Mouse (Mus musculus): ENCODE measurements around the gene Prkar2b. TPM values are rescaled to one million over a fixed set of nuclear protein-coding genes. Genes with fewer than 3 reads are reported as not detected.

Gene Prkar2b
- polyA plus RNA-seq, 1 experiment from 2014 or later = 41.0 TPM

DNA sequence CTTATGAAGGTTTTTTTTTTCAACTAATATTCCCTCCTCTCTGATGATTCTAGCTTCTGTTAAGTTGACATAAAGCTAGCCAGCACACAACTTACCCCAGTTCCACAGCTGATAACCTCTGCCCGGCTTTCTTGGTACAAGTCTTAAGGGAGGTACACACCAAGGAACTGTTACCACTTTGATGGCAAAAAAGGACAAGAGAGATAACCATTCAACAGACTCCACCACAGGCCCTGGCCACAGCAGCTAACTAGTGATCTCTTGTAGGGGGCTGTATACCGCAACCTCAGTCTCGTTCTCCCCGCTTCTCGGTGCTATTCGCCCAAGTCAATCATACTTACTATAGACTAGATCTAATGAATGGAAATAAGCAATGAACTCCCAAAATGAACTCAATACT is 16.3 kb upstream of the Prkar2b start:
- H3K4me1 ChIP-seq (ENCODE audit: control insufficient read depth, insufficient read depth, low read length) = no peaks in the 10 kb centered on the region
- H3K27ac ChIP-seq (replicated peaks; ENCODE audit: low read depth, low read length) = no peak overlapping the region
- H3K4me3 ChIP-seq (ENCODE audit: low read depth, low read length) = no peak overlapping the region
- no peaks in the 10 kb centered on the region for H3K9me3 ChIP-seq (ENCODE audit: control insufficient read depth, low read length)
- ATAC-seq (ENCODE audit: low read depth) (no peak), DNase-seq (ENCODE audit: low spot score) (no peak)
- H3K27me3 ChIP-seq (replicated peaks; ENCODE audit: control insufficient read depth, insufficient read depth, low read length) = no peaks in the 10 kb centered on the region
- no peaks in the 10 kb centered on the region for H3K36me3 ChIP-seq (ENCODE audit: control insufficient read depth, insufficient read depth, low read length)
- 94% methylated on average over 6 of the region's 6 CpGs for WGBS
- H3K9ac ChIP-seq (ENCODE audit: low read depth, low read length) = no peak overlapping the region
- H3K4me2 ChIP-seq (ENCODE audit: low read depth, low read length) = no peak overlapping the region

GRCm38 (mm10) chr12:32075831-32076715 is 15.0 kb upstream of the Prkar2b start:
- H3K9ac ChIP-seq (ENCODE audit: low read depth, low read length) = no peak overlapping the region

DNA sequence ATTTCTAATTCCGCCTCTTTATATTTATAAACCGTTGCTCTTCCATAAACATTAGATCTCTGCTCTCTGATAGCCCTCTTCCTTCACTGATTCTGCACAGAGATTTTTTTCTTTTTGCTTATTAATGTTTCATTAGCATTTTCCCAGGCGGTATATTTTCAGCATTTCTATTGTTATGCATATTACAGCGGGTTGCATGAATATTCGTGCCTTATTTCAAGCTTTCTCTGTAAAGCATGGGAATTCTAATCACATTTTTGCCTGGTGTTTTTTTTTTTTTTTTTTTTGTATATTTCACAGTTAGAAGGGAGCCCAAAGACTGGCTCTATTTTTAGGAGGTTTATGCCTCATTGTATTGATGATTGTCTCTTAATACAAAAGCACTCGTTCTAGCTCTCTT is 13.2 kb upstream of the Prkar2b start:
- H3K4me1 ChIP-seq (ENCODE audit: control insufficient read depth, insufficient read depth, low read length) = no peaks in the 10 kb centered on the region

More at GRCm38 (mm10) chr12:32075831-32076715, 15.0 kb upstream of the Prkar2b start:
- H3K4me2 ChIP-seq (ENCODE audit: low read depth, low read length) = no peak overlapping the region
- H3K4me3 ChIP-seq (ENCODE audit: low read depth, low read length) = no peak overlapping the region
- 68% methylated on average over 10 of the region's 10 CpGs for WGBS
- H3K4me1 ChIP-seq (ENCODE audit: control insufficient read depth, insufficient read depth, low read length) = no peaks in the 10 kb centered on the region
- H3K36me3 ChIP-seq (ENCODE audit: control insufficient read depth, insufficient read depth, low read length) = no peaks in the 10 kb centered on the region
- H3K27me3 ChIP-seq (replicated peaks; ENCODE audit: control insufficient read depth, insufficient read depth, low read length) = no peaks in the 10 kb centered on the region
- no peak for DNase-seq (ENCODE audit: low spot score)
- no peaks in the 10 kb centered on the region for H3K9me3 ChIP-seq (ENCODE audit: control insufficient read depth, low read length)
- ATAC-seq (ENCODE audit: low read depth) = no peak
- H3K27ac ChIP-seq (replicated peaks; ENCODE audit: low read depth, low read length) = no peak overlapping the region

DNA sequence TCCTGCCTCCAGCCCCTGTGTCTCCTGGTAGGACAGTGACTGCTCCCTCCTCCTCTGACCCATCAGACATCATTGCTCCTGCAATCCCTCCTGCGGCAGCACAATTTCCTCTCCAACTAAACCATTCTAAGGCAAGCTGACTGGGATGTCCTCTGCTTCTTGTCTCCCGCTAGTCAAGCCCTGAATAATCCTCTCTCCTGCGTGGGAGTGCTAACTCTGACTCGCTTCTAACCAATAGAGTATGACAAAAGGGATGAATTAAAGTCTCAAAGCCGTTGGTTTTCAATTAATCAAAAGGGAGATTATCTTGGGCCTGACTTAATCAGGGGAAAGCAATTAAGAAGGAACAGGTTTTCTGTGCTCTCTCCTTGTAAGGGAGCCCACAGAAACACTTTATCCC is 4.9 kb upstream of the Prkar2b start:
- ATAC-seq (ENCODE audit: low read depth) = no peak
- Histone ChIP-seq H3K27ac (replicated peaks; ENCODE audit: low read depth, low read length) (no peak overlapping the region), H3K4me1 (ENCODE audit: control insufficient read depth, insufficient read depth, low read length) (no peaks in the 10 kb centered on the region), H3K9ac (ENCODE audit: low read depth, low read length) (no peak overlapping the region), H3K27me3 (replicated peaks; ENCODE audit: control insufficient read depth, insufficient read depth, low read length) (no peaks in the 10 kb centered on the region), H3K9me3 (ENCODE audit: control insufficient read depth, low read length) (no peaks in the 10 kb centered on the region), H3K36me3 (ENCODE audit: control insufficient read depth, insufficient read depth, low read length) (no peaks in the 10 kb centered on the region), H3K4me3 (ENCODE audit: low read depth, low read length) (no peak overlapping the region), H3K4me2 (ENCODE audit: low read depth, low read length) (no peak overlapping the region)
- DNase-seq (ENCODE audit: low spot score) = no peak
- WGBS = 44% methylated on average over 5 of the region's 5 CpGs

More for the DNA sequence above, 13.2 kb upstream of the Prkar2b start:
- DNase-seq (ENCODE audit: low spot score) (no peak), ATAC-seq (ENCODE audit: low read depth) (no peak)
- Histone ChIP-seq H3K4me3 (ENCODE audit: low read depth, low read length) (no peak overlapping the region), H3K27ac (replicated peaks; ENCODE audit: low read depth, low read length) (no peak overlapping the region), H3K9me3 (ENCODE audit: control insufficient read depth, low read length) (no peaks in the 10 kb centered on the region), H3K27me3 (replicated peaks; ENCODE audit: control insufficient read depth, insufficient read depth, low read length) (no peaks in the 10 kb centered on the region), H3K4me2 (ENCODE audit: low read depth, low read length) (no peak overlapping the region), H3K36me3 (ENCODE audit: control insufficient read depth, insufficient read depth, low read length) (no peaks in the 10 kb centered on the region), H3K9ac (ENCODE audit: low read depth, low read length) (no peak overlapping the region)
- 82% methylated on average over 6 of the region's 6 CpGs for whole genome bisulfite sequencing

DNA sequence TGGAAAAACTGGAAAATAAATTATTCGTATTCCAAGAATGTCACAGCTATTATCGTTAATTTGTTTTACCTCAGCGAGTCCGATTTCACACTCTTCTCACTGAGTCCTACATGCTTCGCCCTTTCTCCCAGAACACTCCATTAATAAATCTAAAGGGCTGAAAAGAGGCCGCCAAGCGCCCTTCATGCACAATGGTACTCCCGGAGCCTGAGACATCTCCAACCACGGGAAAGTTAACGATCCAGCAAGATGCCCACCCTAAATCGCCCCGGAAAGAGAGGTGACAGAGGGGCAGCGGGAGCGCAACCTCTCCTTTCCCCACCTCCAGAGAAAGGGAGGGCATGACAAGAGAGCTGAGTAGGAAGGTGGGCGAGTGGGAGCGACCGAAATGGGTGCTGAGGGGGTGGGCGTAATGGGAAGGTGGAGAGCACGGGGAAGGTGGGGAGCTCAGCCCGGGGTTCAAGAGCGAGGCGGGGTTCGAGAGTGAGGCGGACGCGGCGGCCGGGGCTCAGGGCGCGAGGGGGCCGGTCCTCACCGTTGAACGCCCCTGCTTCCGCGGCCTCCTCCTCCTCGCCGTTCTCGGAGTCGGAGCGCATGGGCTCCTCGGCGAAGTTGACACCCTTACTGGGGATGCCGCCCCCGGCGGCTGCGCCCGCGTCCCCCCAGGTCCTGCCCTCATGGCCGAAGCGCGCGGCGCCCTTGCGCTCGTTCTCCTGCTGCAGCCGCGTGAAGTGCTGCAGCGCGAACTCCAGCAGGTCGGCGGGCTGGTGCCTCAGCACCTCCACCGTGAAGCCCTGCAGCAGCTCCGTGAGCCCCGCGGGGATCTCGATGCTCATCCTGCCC is 628 bp downstream of the Prkar2b start:
- Histone ChIP-seq H3K36me3 (ENCODE audit: control insufficient read depth, insufficient read depth, low read length) (no peaks in the 10 kb centered on the region), H3K9me3 (ENCODE audit: control insufficient read depth, low read length) (no peaks in the 10 kb centered on the region), H3K4me3 (ENCODE audit: low read depth, low read length) (peak overlapping the region; percentile 83), H3K9ac (ENCODE audit: low read depth, low read length) (peak overlapping the region; percentile 78), H3K4me2 (ENCODE audit: low read depth, low read length) (peak overlapping the region; percentile 91), H3K27me3 (replicated peaks; ENCODE audit: control insufficient read depth, insufficient read depth, low read length) (no peaks in the 10 kb centered on the region), H3K4me1 (ENCODE audit: control insufficient read depth, insufficient read depth, low read length) (peaks cover 6% of the 10 kb centered on the region; the same call in 1 of the 2 replicates), H3K27ac (replicated peaks; ENCODE audit: low read depth, low read length) (peak overlapping the region; percentile 91)
- ATAC-seq (ENCODE audit: low read depth) (peak; percentile 85), DNase-seq (ENCODE audit: low spot score) (peak; percentile 73)
- WGBS = 2% methylated on average over 20 of the region's 66 CpGs

DNA sequence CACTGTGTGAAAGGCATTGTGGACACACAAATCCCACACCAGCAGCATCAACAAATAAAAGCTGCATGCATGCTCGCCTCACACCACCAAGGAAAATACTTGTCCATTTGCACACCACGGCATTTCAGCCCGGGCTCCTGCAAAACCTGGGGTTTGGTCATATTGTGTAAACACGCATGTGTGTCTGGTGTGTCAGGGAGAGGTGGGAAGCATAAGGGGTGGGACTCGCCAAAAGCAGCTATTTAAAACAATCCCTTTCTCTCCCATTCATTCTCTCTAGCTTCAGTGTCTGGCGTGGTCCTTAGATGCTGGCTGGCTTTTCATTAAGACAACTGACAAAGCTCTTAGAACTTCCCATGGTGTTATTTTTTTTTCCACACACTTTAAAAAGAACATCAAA is 1.4 kb downstream of the Prkar2b start:
- no peak overlapping the region for H3K9ac ChIP-seq (ENCODE audit: low read depth, low read length)

DNA sequence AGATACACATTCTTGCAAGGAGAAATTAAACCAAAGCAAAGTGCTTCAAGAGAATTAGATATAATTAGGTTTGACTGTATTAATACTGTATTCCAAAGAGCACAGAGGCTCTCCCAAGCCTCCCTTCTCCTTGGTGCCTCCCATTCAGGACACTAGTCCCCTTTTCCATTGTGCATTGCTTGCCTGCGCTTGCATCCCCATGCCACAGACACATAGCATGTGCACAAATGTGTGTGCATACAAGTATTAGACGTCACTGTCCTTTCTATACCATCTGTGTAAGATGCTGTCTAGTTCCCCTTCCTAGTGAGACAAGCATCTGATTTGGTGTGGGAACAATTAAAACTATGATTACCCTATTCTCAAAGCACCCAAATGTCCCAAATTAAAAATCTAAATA is 2.0 kb downstream of the Prkar2b start:
- Histone ChIP-seq H3K4me3 (ENCODE audit: low read depth, low read length) (peak overlapping the region; percentile 83; the same call in 1 of the 2 replicates), H3K27ac (replicated peaks; ENCODE audit: low read depth, low read length) (no peak overlapping the region), H3K36me3 (ENCODE audit: control insufficient read depth, insufficient read depth, low read length) (no peaks in the 10 kb centered on the region), H3K4me1 (ENCODE audit: control insufficient read depth, insufficient read depth, low read length) (peaks cover 6% of the 10 kb centered on the region; the same call in 1 of the 2 replicates), H3K27me3 (replicated peaks; ENCODE audit: control insufficient read depth, insufficient read depth, low read length) (no peaks in the 10 kb centered on the region), H3K9me3 (ENCODE audit: control insufficient read depth, low read length) (no peaks in the 10 kb centered on the region), H3K4me2 (ENCODE audit: low read depth, low read length) (peak overlapping the region; percentile 91), H3K9ac (ENCODE audit: low read depth, low read length) (no peak overlapping the region)
- WGBS = 70% methylated on average over 2 of the region's 2 CpGs
- no peak for DNase-seq (ENCODE audit: low spot score)
- ATAC-seq (ENCODE audit: low read depth) = no peak

More for the DNA sequence above, 1.4 kb downstream of the Prkar2b start:
- Histone ChIP-seq H3K4me2 (ENCODE audit: low read depth, low read length) (peak overlapping the region; percentile 91), H3K4me1 (ENCODE audit: control insufficient read depth, insufficient read depth, low read length) (peaks cover 6% of the 10 kb centered on the region; the same call in 1 of the 2 replicates), H3K27me3 (replicated peaks; ENCODE audit: control insufficient read depth, insufficient read depth, low read length) (no peaks in the 10 kb centered on the region), H3K9me3 (ENCODE audit: control insufficient read depth, low read length) (no peaks in the 10 kb centered on the region), H3K4me3 (ENCODE audit: low read depth, low read length) (peak overlapping the region; percentile 83), H3K36me3 (ENCODE audit: control insufficient read depth, insufficient read depth, low read length) (no peaks in the 10 kb centered on the region), H3K27ac (replicated peaks; ENCODE audit: low read depth, low read length) (no peak overlapping the region)
- ATAC-seq (ENCODE audit: low read depth) = no peak
- DNase-seq (ENCODE audit: low spot score) = no peak
- 16% methylated on average over 6 of the region's 6 CpGs for WGBS

GRCm38 (mm10) chr12:32057461-32058199 is 3.5 kb downstream of the Prkar2b start:
- WGBS = 77% methylated on average over 12 of the region's 12 CpGs
- ATAC-seq (ENCODE audit: low read depth) (no peak), DNase-seq (ENCODE audit: low spot score) (no peak)
- H3K27me3 ChIP-seq (replicated peaks; ENCODE audit: control insufficient read depth, insufficient read depth, low read length) = no peaks in the 10 kb centered on the region
- no peak overlapping the region for H3K4me2 ChIP-seq (ENCODE audit: low read depth, low read length)
- H3K4me1 ChIP-seq (ENCODE audit: control insufficient read depth, insufficient read depth, low read length) = peaks cover 6% of the 10 kb centered on the region; the same call in 1 of the 2 replicates
- no peak overlapping the region for H3K4me3 ChIP-seq (ENCODE audit: low read depth, low read length)
- H3K9me3 ChIP-seq (ENCODE audit: control insufficient read depth, low read length) = no peaks in the 10 kb centered on the region
- H3K9ac ChIP-seq (ENCODE audit: low read depth, low read length) = no peak overlapping the region
- no peak overlapping the region for H3K27ac ChIP-seq (replicated peaks; ENCODE audit: low read depth, low read length)
- no peaks in the 10 kb centered on the region for H3K36me3 ChIP-seq (ENCODE audit: control insufficient read depth, insufficient read depth, low read length)
